Mouse (Mus musculus) liver, postnatal 0 days (tissue): ENCODE measurements around the gene Cep112.

ENCODE experiments used
- CTCF ChIP-seq: sonication (generic); IDR thresholded peaks from 2 replicates; pipeline ENCODE4 v1.5.1; 2016; ENCODE audit warnings: antibody characterized with exemption, low read depth
- EP300 ChIP-seq: IDR thresholded peaks from 2 replicates; pipeline ENCODE4 v1.6.1; 2016; ENCODE audit warnings: antibody characterized with exemption, low read depth, mild to moderate bottlenecking

DNA sequence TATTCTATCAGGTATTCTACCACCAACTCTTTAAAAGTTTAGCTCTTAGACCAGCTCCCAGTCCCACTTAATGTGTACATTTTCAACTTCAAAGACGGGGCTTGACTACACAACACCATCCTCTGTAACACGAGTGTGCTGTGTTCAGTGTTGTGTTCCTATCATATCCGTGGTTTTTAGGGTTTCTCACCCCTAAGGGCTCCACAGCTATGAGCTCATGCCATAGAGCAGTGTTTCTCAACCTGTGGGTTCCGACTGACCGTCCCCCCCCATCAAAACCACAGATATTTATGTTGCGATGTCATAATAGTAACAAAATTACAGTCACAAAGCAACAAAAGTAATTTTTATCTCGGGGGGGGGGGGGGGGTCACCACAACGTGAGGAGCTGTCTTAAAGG, 461.1 kb downstream of the Cep112 start:
- TF ChIP-seq CTCF, result no peak
- no peak for TF ChIP-seq EP300
